Comparison of ENCODE assay signal across 14 mouse cellular contexts in the genomic region with DNA sequence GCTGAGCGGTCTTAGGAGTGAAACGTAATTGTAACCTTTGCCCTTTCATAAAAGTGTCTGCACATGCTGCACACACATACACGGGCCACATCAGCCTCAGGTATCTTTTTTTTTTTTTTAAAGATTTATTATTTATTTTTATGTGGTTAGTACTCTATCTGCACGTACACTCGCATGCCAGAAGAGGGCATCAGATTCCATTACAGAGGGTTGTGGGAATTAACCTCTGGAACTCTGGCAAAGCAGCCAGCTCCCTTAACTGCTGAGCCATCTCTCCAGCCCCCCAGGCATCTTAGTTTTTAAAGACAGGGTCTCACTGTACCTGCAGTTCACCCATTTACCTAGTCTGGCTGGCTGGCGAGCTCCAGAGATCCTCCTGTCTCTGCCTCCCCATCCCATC. TPM values are rescaled to one million over a fixed set of nuclear protein-coding genes. Genes with fewer than 3 reads are reported as not detected.
A peak's percentile ranks its signal among the peaks of the same experiment; 100 is the strongest.
DNase-seq lines count a peak whose midpoint lies in the region; ATAC-seq lines count a peak whose summit lies in the region.
"Had no signal": no experiment of that assay in that cellular context is flagged by ENCODE, and none has a peak within 500 bp of the region (broad histone marks: within the 10 kb centered on the region; RNA-seq: fewer than 3 reads in every experiment).

No protein-coding gene starts in this region.

- intact Hi-C loops in heart, postnatal 14 days (cut with DNase I) = no loop called here

- ATAC-seq in heart, embryonic 13.5 days (ENCODE audit: extremely low read depth, insufficient number of reproducible peaks, low FRiP score, low TSS enrichment) = no peak
- ATAC-seq in lung, embryonic 15.5 days (ENCODE audit: borderline replicate concordance, extremely low read depth, low FRiP score, low TSS enrichment) = no peak
- no peak for ATAC-seq in embryonic facial prominence, embryonic 15.5 days (ENCODE audit: insufficient number of reproducible peaks, low FRiP score, low TSS enrichment, low read depth)
- no peak for ATAC-seq in stomach, embryonic 15.5 days (ENCODE audit: insufficient read depth, low FRiP score, low read depth)

- peaks cover 27% of the 10 kb centered on the region for H3K4me1 ChIP-seq in heart, embryonic 13.5 days
- peaks cover 19% of the 10 kb centered on the region for H3K4me1 ChIP-seq in lung, embryonic 15.5 days
- H3K4me1 ChIP-seq in embryonic facial prominence, embryonic 15.5 days = peaks cover 25% of the 10 kb centered on the region
- peaks cover 15% of the 10 kb centered on the region for H3K4me1 ChIP-seq in stomach, embryonic 15.5 days

- no peak overlapping the region for H3K9ac ChIP-seq in heart, embryonic 13.5 days
- no peak overlapping the region for H3K9ac ChIP-seq in lung, embryonic 15.5 days
- H3K9ac ChIP-seq in embryonic facial prominence, embryonic 15.5 days = no peak overlapping the region
- no peak overlapping the region for H3K9ac ChIP-seq in stomach, embryonic 15.5 days
- H3K9ac ChIP-seq: hindbrain, embryonic 13.5 days; neural tube, embryonic 12.5 days had no signal

- no peaks in the 10 kb centered on the region for H3K9me3 ChIP-seq in heart, embryonic 13.5 days
- H3K9me3 ChIP-seq in lung, embryonic 15.5 days = no peaks in the 10 kb centered on the region
- H3K9me3 ChIP-seq in embryonic facial prominence, embryonic 15.5 days (replicated peaks) = no peaks in the 10 kb centered on the region
- H3K9me3 ChIP-seq in stomach, embryonic 15.5 days = no peaks in the 10 kb centered on the region
- H3K9me3 ChIP-seq: hindbrain, embryonic 13.5 days; neural tube, embryonic 12.5 days had no signal

- H3K27me3 ChIP-seq in heart, embryonic 13.5 days (replicated peaks) = no peaks in the 10 kb centered on the region
- H3K27me3 ChIP-seq in lung, embryonic 15.5 days = no peaks in the 10 kb centered on the region
- H3K27me3 ChIP-seq in embryonic facial prominence, embryonic 15.5 days = no peaks in the 10 kb centered on the region
- H3K27me3 ChIP-seq in stomach, embryonic 15.5 days (replicated peaks) = no peaks in the 10 kb centered on the region
- H3K27me3 ChIP-seq: hindbrain, embryonic 13.5 days; neural tube, embryonic 12.5 days had no signal

- 88% methylated on average over 6 of the region's 6 CpGs for WGBS in heart, embryonic 13.5 days
- WGBS in lung, embryonic 15.5 days = 86% methylated on average over 6 of the region's 6 CpGs
- WGBS in embryonic facial prominence, embryonic 15.5 days = 86% methylated on average over 6 of the region's 6 CpGs
- 83% methylated on average over 6 of the region's 6 CpGs for WGBS in stomach, embryonic 15.5 days

- no peak for DNase-seq in heart, postnatal 14 days
- DNase-seq in lung, postnatal 10 days = no peak
- no peak for DNase-seq in spleen, postnatal 36 days (ENCODE audit: low spot score in 2 of 2)
- DNase-seq in testis, postnatal 14 days (ENCODE audit: low spot score) = no peak
- DNase-seq: adrenal gland, postnatal 10 days; gastrocnemius, postnatal 36 days; right cerebral cortex, adult 18-20 months had no signal

- H3K4me3 ChIP-seq in heart, embryonic 13.5 days = no peak overlapping the region
- no peak overlapping the region for H3K4me3 ChIP-seq in lung, embryonic 15.5 days
- no peak overlapping the region for H3K4me3 ChIP-seq in embryonic facial prominence, embryonic 15.5 days (replicated peaks)
- H3K4me3 ChIP-seq in stomach, embryonic 15.5 days (replicated peaks) = no peak overlapping the region
- H3K4me3 ChIP-seq: hindbrain, embryonic 13.5 days; megakaryocyte, embryonic 14.5 days; neural tube, embryonic 12.5 days had no signal

- H3K4me2 ChIP-seq in heart, embryonic 13.5 days = peak overlapping the region; percentile 82; the same call in 1 of the 2 replicates
- 0 out of 2 replicates have a peak overlapping the region, but pooled peaks have one; percentile 75 for H3K4me2 ChIP-seq in lung, embryonic 15.5 days
- 0 out of 2 replicates have a peak overlapping the region, but pooled peaks have one; percentile 52 for H3K4me2 ChIP-seq in embryonic facial prominence, embryonic 15.5 days (replicated peaks)
- peak overlapping the region; percentile 66; the same call in 1 of the 2 replicates for H3K4me2 ChIP-seq in stomach, embryonic 15.5 days
- H3K4me2 ChIP-seq: neural tube, embryonic 12.5 days had no signal

- peak overlapping the region; percentile 26; the same call in 1 of the 2 replicates for H3K27ac ChIP-seq in heart, embryonic 13.5 days (replicated peaks)
- H3K27ac ChIP-seq in lung, embryonic 15.5 days = peak overlapping the region; percentile 76
- H3K27ac ChIP-seq in embryonic facial prominence, embryonic 15.5 days (replicated peaks) = peak overlapping the region; percentile 79
- peak overlapping the region; percentile 80 for H3K27ac ChIP-seq in stomach, embryonic 15.5 days
- H3K27ac ChIP-seq: hindbrain, embryonic 13.5 days; neural tube, embryonic 12.5 days had no signal

- peaks cover 85% of the 10 kb centered on the region for H3K36me3 ChIP-seq in heart, embryonic 13.5 days
- H3K36me3 ChIP-seq in lung, embryonic 15.5 days = peaks cover 73% of the 10 kb centered on the region
- peaks cover 83% of the 10 kb centered on the region for H3K36me3 ChIP-seq in embryonic facial prominence, embryonic 15.5 days
- peaks cover 54% of the 10 kb centered on the region for H3K36me3 ChIP-seq in stomach, embryonic 15.5 days

RNA-seq across cellular contexts. Expression of a gene that starts 11.9 kb away (rescaled TPM):
- polyA plus RNA-seq in heart, embryonic 13.5 days (2015; fragmentation: Nextera tagmentation; extraction: Ambion mirVana) = 17.4 and 21.5 TPM in 2 replicates
- total RNA-seq in heart, postnatal 14 days (2021) = 10 to 100 TPM; 84.7 to 87.5 TPM
- 38.8 and 53.6 TPM in 2 replicates for polyA plus RNA-seq in lung, embryonic 15.5 days (2015; fragmentation: Nextera tagmentation; extraction: Ambion mirVana)
- 63.8 and 68.0 TPM in 2 replicates for polyA plus RNA-seq in embryonic facial prominence, embryonic 15.5 days (2015; fragmentation: Nextera tagmentation; extraction: Ambion mirVana)
- 38.6 and 48.4 TPM in 2 replicates for polyA plus RNA-seq in stomach, embryonic 15.5 days (2015; fragmentation: Nextera tagmentation; extraction: Ambion mirVana)

RNA-seq across cellular contexts. Expression of a gene that starts 22.4 kb away (rescaled TPM):
- 0.31 and 0.69 TPM in 2 replicates for polyA plus RNA-seq in heart, embryonic 13.5 days (2015; fragmentation: Nextera tagmentation; extraction: Ambion mirVana)
- under 1 TPM; 0.14 to 0.24 TPM for total RNA-seq in heart, postnatal 14 days (2021)
- polyA plus RNA-seq in lung, embryonic 15.5 days (2015; fragmentation: Nextera tagmentation; extraction: Ambion mirVana) = 0.77 and 0.91 TPM in 2 replicates
- polyA plus RNA-seq in embryonic facial prominence, embryonic 15.5 days (2015; fragmentation: Nextera tagmentation; extraction: Ambion mirVana) = 1.2 and 1.7 TPM in 2 replicates
- 1.4 and 1.6 TPM in 2 replicates for polyA plus RNA-seq in stomach, embryonic 15.5 days (2015; fragmentation: Nextera tagmentation; extraction: Ambion mirVana)

RNA-seq across cellular contexts. Expression of a gene that starts 22.6 kb away (rescaled TPM):
- polyA plus RNA-seq in heart, embryonic 13.5 days (2015; fragmentation: Nextera tagmentation; extraction: Ambion mirVana) = 139 and 152 TPM in 2 replicates
- 10 to 100 TPM; 43.7 to 46.1 TPM for total RNA-seq in heart, postnatal 14 days (2021)
- polyA plus RNA-seq in lung, embryonic 15.5 days (2015; fragmentation: Nextera tagmentation; extraction: Ambion mirVana) = 298 and 303 TPM in 2 replicates
- 236 and 250 TPM in 2 replicates for polyA plus RNA-seq in embryonic facial prominence, embryonic 15.5 days (2015; fragmentation: Nextera tagmentation; extraction: Ambion mirVana)
- polyA plus RNA-seq in stomach, embryonic 15.5 days (2015; fragmentation: Nextera tagmentation; extraction: Ambion mirVana) = 242 and 244 TPM in 2 replicates

Comparison
In these comparisons a context has a peak if more than half of its experiments do, and no peak if none do; other contexts are left out.
1. H3K27ac ChIP-seq: peak in every context shown above with its lines; median percentile 80 in stomach, embryonic 15.5 days; 79 in embryonic facial prominence, embryonic 15.5 days; 76 in lung, embryonic 15.5 days; 26 in heart, embryonic 13.5 days.